Mouse (Mus musculus): Measurements from ENCODE around the gene Kcnk12.

- no peak for TF ChIP-seq CTCF (IDR thresholded peaks at IDR 0.05; ENCODE audit: borderline replicate concordance, extremely low read depth, insufficient read depth, insufficient read length)
- TF ChIP-seq POLR2A (IDR thresholded peaks at IDR 0.05; ENCODE audit: borderline replicate concordance, extremely low read depth, insufficient read depth, insufficient read length, poor library complexity, severe bottlenecking): no peak
Observed at GRCm38 (mm10) chr17:87726489-87727356, 71.1 kb downstream of the Kcnk12 start.

All from brain, embryonic 14.5 days (tissue).